In genomic region chr5:31452562-31452878, GRCm38 (mm10) we compare ENCODE assay signal across 8 mouse cellular contexts. TPM values are rescaled to one million over a fixed set of nuclear protein-coding genes. Genes with fewer than 3 reads are reported as not detected.
DNase-seq lines count a peak whose midpoint lies in the region; ATAC-seq and TF ChIP-seq lines count a peak whose summit lies in the region.

No protein-coding gene starts in this region.

- DNase-seq in cerebellum, adult 2 months: no peak
- DNase-seq in cerebellum, postnatal 36 days: no peak
- no peak for DNase-seq in thymus, adult 2 months
- DNase-seq in thymus, postnatal 25 days: no peak
- DNase-seq in ovary, postnatal 36 days (ENCODE audit: low spot score): no peak
- no peak for DNase-seq in right cerebral cortex, postnatal 10 days (ENCODE audit: low spot score in 2 of 2)
- no peak for DNase-seq in left cerebral cortex, adult 8-10 months (ENCODE audit: low spot score in 2 of 2)

- TF ChIP-seq POLR2A in cerebellum, adult 2 months (IDR thresholded peaks at IDR 0.05; ENCODE audit: borderline replicate concordance, insufficient read depth, low read length): no peak
- no peak for TF ChIP-seq POLR2A in thymus, adult 2 months (IDR thresholded peaks at IDR 0.05; ENCODE audit: control insufficient read depth, extremely low read depth, insufficient read depth, low read length, poor library complexity)

- H3K9me3 ChIP-seq in liver, embryonic 16.5 days (replicated peaks; ENCODE audit: control insufficient read depth, low read length): no peaks in the 10 kb centered on the region

- no peaks in the 10 kb centered on the region for H3K36me3 ChIP-seq in thymus, adult 2 months (ENCODE audit: control insufficient read depth, insufficient read depth, low read length)
- H3K36me3 ChIP-seq in liver, embryonic 16.5 days (ENCODE audit: control insufficient read depth, insufficient read depth): no peaks in the 10 kb centered on the region

- H3K27ac ChIP-seq in cerebellum, adult 2 months (ENCODE audit: insufficient read depth, low read length): no peak overlapping the region
- peak overlapping the region; percentile 31; the same call in 1 of the 2 replicates for H3K27ac ChIP-seq in thymus, adult 2 months (ENCODE audit: control insufficient read depth, insufficient read depth, low read length)
- peak overlapping the region; percentile 36; the same call in 1 of the 2 replicates for H3K27ac ChIP-seq in liver, embryonic 16.5 days (ENCODE audit: low read length)

- ATAC-seq in liver, embryonic 16.5 days (ENCODE audit: low read depth): peak; percentile 16

- peak overlapping the region; percentile 57 for H3K4me3 ChIP-seq in cerebellum, adult 2 months (replicated peaks; ENCODE audit: insufficient read depth, low read depth, low read length)
- H3K4me3 ChIP-seq in thymus, adult 2 months (ENCODE audit: control insufficient read depth, insufficient read depth, low read length): peak overlapping the region; percentile 59
- peak overlapping the region; percentile 65 for H3K4me3 ChIP-seq in liver, embryonic 16.5 days (ENCODE audit: low read depth, low read length)

- WGBS in cerebellum, adult 2 months: under 1% methylated on average over 11 of the region's 11 CpGs
- under 1% methylated on average over 11 of the region's 11 CpGs for WGBS in thymus, adult 2 months
- WGBS in liver, embryonic 16.5 days (ENCODE audit: insufficient replicate concordance): 0% methylated on average over 11 of the region's 11 CpGs

- H3K9ac ChIP-seq in liver, embryonic 16.5 days (ENCODE audit: low read depth, low read length): peak overlapping the region; percentile 66

- no peaks in the 10 kb centered on the region for H3K4me1 ChIP-seq in cerebellum, adult 2 months (ENCODE audit: control insufficient read depth, insufficient read depth, low read length)
- peaks cover 9% of the 10 kb centered on the region for H3K4me1 ChIP-seq in thymus, adult 2 months (replicated peaks; ENCODE audit: control insufficient read depth, insufficient read depth, low read length)
- H3K4me1 ChIP-seq in liver, embryonic 16.5 days (ENCODE audit: control insufficient read depth, low read depth, low read length): peaks cover 12% of the 10 kb centered on the region

- TF ChIP-seq CTCF in cerebellum, adult 2 months (IDR thresholded peaks at IDR 0.05; ENCODE audit: borderline replicate concordance, insufficient read depth, low read depth, low read length): no peak
- TF ChIP-seq CTCF in thymus, adult 2 months (IDR thresholded peaks at IDR 0.05; ENCODE audit: borderline replicate concordance, control insufficient read depth, extremely low read depth, insufficient read depth, low read length, poor library complexity): no peak

- peak overlapping the region; percentile 75 for H3K4me2 ChIP-seq in liver, embryonic 16.5 days (ENCODE audit: low read depth, low read length)

- H3K27me3 ChIP-seq in cerebellum, adult 2 months (ENCODE audit: control insufficient read depth, insufficient read depth, low read length): no peaks in the 10 kb centered on the region
- no peaks in the 10 kb centered on the region for H3K27me3 ChIP-seq in thymus, adult 2 months (ENCODE audit: control insufficient read depth, insufficient read depth, low read length)
- no peaks in the 10 kb centered on the region for H3K27me3 ChIP-seq in liver, embryonic 16.5 days (ENCODE audit: control insufficient read depth, insufficient read depth, low read depth, low read length)

RNA-seq across cellular contexts. Expression of gene Zfp512, which starts 0.3 kb away (rescaled TPM):
- polyA plus RNA-seq in cerebellum, adult 2 months (2012; rRNA removed): 46.1 and 46.3 TPM in 2 replicates
- 25.3 and 27.1 TPM in 2 replicates for polyA plus RNA-seq in thymus, adult 2 months (2012; rRNA removed)
- polyA plus RNA-seq in liver, embryonic 16.5 days (2015; fragmentation: Nextera tagmentation; extraction: Ambion mirVana): 13.3 and 14.2 TPM in 2 replicates
- 10 to 100 TPM; 47.5 to 52.8 (median 51.8) TPM for total RNA-seq in left cerebral cortex, adult 8-10 months (2022)

RNA-seq across cellular contexts. Expression of gene 4930548H24Rik, which starts 33.0 kb away (rescaled TPM):
- not detected in 2 replicates for polyA plus RNA-seq in cerebellum, adult 2 months (2012; rRNA removed)
- polyA plus RNA-seq in thymus, adult 2 months (2012; rRNA removed): 0.04 and 0.05 TPM in 2 replicates
- polyA plus RNA-seq in liver, embryonic 16.5 days (2015; fragmentation: Nextera tagmentation; extraction: Ambion mirVana): not detected in 2 replicates
- total RNA-seq in left cerebral cortex, adult 8-10 months (2022): under 1 TPM in 1 of 4 experiments, not detected in 3; 0.17 TPM

RNA-seq across cellular contexts. Expression of gene Gpn1, which starts 42.0 kb away (rescaled TPM):
- 24.8 and 26.7 TPM in 2 replicates for polyA plus RNA-seq in cerebellum, adult 2 months (2012; rRNA removed)
- polyA plus RNA-seq in thymus, adult 2 months (2012; rRNA removed): 15.4 and 19.3 TPM in 2 replicates
- 14.4 and 14.6 TPM in 2 replicates for polyA plus RNA-seq in liver, embryonic 16.5 days (2015; fragmentation: Nextera tagmentation; extraction: Ambion mirVana)
- 10 to 100 TPM; 28.8 to 32.6 (median 32.2) TPM for total RNA-seq in left cerebral cortex, adult 8-10 months (2022)
